Mouse (Mus musculus) testis, adult 2 months (tissue): ENCODE data around the gene Myo5c. TPM values are rescaled to one million over a fixed set of nuclear protein-coding genes. Genes with fewer than 3 reads are reported as not detected.

Source experiments
- H3K27ac ChIP-seq: fragments of 200-500 bp; 2 replicates; pipeline ENCODE4 v1.5.1; 2012; ENCODE audit warnings: low read depth, low read length; ENCODE audit not compliant: control insufficient read depth, insufficient read depth
- H3K27me3 ChIP-seq: fragments of 200-500 bp; 2 replicates; pipeline ENCODE4 v1.6.1; 2012; ENCODE audit warnings: mild to moderate bottlenecking, low read length, moderate library complexity; ENCODE audit not compliant: control insufficient read depth, insufficient read depth
- H3K36me3 ChIP-seq: fragments of 200-500 bp; 2 replicates; pipeline ENCODE4 v1.6.1; 2012; ENCODE audit warnings: mild to moderate bottlenecking, low read length; ENCODE audit not compliant: control insufficient read depth, insufficient read depth
- H3K4me1 ChIP-seq: fragments of 200-500 bp; 2 replicates; pipeline ENCODE4 v1.6.1; 2012; ENCODE audit warnings: low read length; ENCODE audit not compliant: control insufficient read depth, insufficient read depth
- H3K4me3 ChIP-seq: fragments of 200-500 bp; 2 replicates; pipeline ENCODE4 v1.5.1; 2012; ENCODE audit warnings: low read depth, mild to moderate bottlenecking, low read length, moderate library complexity, mixed read lengths; ENCODE audit not compliant: control insufficient read depth
- CTCF ChIP-seq: fragments of 200-500 bp; IDR thresholded peaks from 2 replicates; pipeline ENCODE4 v1.5.1; 2012; ENCODE audit warnings: low read depth, mild to moderate bottlenecking, inconsistent platforms, low read length, moderate library complexity; ENCODE audit not compliant: control insufficient read depth, insufficient read depth, insufficient replicate concordance
- POLR2A ChIP-seq: fragments of 200-500 bp; IDR thresholded peaks from 2 replicates; pipeline ENCODE4 v1.6.1; 2012; ENCODE audit warnings: low read depth, mild to moderate bottlenecking, inconsistent platforms, low read length, moderate library complexity; ENCODE audit not compliant: control insufficient read depth
- polyA plus RNA-seq: library from polyadenylated mRNA; depleted of rRNA; stranded (reverse); fragments of >200 nt; gene quantifications from 2 replicates; pipeline ENCODE4 v1.2.3, GENCODE M21; 2012

The Myo5c gene
- polyA plus RNA-seq, 1 experiment: 1.3 TPM

- no peak overlapping the region for H3K27ac ChIP-seq
- no peaks in the 10 kb centered on the region for H3K27me3 ChIP-seq
- H3K4me1 ChIP-seq: no peaks in the 10 kb centered on the region
- TF ChIP-seq POLR2A (no peak), CTCF (no peak)
- no peak overlapping the region for H3K4me3 ChIP-seq
- no peaks in the 10 kb centered on the region; the same call in 1 of the 2 replicates for H3K36me3 ChIP-seq
These were observed 22.6 kb upstream of the Myo5c start for GRCm38 (mm10) chr9:75209246-75209645.

DNA sequence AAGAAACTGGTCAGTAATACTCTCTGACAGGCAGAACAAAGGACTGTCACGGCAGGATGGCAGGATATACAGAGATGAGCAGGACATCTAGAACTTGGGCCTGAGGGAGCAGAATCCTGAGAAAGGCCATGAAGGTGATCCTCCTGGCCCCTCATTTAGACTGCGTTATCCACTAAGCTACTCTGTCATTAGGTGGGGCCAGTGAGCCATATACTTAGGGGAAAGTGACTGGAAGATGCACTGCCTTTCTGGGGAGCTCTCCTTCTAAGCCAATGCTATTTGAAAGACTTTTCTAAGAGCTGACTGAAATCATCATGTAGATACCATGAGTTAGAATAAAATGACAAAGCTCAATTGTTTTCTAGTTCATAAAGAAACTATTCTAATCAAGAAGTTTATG, 21.6 kb upstream of the Myo5c start:
- H3K36me3 ChIP-seq: no peaks in the 10 kb centered on the region; the same call in 1 of the 2 replicates
- TF ChIP-seq CTCF: no peak
- TF ChIP-seq POLR2A: no peak
- H3K27ac ChIP-seq: no peak overlapping the region
- no peaks in the 10 kb centered on the region for H3K27me3 ChIP-seq
- no peaks in the 10 kb centered on the region for H3K4me1 ChIP-seq
- no peak overlapping the region for H3K4me3 ChIP-seq

DNA sequence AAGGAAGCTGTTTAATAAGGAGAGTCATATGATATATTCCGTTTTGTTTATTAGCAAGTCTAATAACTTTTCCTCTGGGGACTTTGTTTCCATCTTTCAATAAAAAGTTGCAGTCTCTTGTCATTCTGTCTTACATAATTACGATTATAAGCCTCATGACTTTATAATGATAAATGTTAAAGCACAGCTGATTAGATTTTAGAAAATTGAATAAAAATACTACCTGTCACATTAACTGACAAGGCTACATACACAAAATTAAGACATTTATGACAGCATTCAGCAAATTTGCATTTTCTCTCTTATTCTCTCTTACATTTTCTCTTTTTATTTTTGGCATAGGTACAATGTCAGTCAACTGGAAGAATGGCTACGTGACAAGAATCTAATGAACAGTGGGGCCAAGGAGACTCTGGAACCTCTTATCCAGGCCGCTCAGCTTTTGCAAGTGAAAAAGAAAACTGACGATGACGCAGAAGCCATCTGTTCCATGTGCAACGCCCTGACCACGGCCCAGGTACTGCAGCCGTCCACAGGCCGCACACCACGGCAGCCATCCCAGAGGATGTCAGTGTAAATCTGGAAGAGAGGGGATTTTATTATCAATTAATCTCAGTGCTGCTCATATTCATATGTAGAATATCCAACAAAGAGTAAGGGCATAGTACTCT, 16.9 kb upstream of the Myo5c start:
- no peaks in the 10 kb centered on the region; the same call in none of the 2 replicates for H3K36me3 ChIP-seq
- H3K27ac ChIP-seq: no peak overlapping the region
- no peaks in the 10 kb centered on the region for H3K4me1 ChIP-seq
- no peaks in the 10 kb centered on the region for H3K27me3 ChIP-seq
- no peak for TF ChIP-seq CTCF
- no peak for TF ChIP-seq POLR2A
- H3K4me3 ChIP-seq: no peak overlapping the region

DNA sequence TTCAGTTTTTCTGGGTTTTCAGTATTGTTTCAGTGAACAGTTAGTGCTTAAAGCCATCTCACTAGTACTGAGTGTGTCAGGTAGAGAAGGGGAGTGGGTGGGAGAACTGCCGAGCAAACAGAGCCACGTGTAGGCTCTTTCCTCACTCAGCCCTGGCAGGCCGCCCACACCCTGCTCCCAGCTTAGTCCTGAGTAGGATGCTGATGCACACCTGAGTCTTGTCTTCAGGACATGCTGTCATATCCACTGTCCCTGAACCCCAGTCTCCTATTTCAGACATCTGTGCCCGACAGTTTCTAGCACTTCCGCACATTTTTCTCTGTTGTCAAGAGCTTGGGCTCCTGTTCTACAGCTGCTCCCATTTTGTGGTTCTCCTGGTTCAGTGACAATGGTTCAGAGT, 11.9 kb upstream of the Myo5c start:
- no peaks in the 10 kb centered on the region for H3K27me3 ChIP-seq
- no peaks in the 10 kb centered on the region; the same call in none of the 2 replicates for H3K36me3 ChIP-seq

DNA sequence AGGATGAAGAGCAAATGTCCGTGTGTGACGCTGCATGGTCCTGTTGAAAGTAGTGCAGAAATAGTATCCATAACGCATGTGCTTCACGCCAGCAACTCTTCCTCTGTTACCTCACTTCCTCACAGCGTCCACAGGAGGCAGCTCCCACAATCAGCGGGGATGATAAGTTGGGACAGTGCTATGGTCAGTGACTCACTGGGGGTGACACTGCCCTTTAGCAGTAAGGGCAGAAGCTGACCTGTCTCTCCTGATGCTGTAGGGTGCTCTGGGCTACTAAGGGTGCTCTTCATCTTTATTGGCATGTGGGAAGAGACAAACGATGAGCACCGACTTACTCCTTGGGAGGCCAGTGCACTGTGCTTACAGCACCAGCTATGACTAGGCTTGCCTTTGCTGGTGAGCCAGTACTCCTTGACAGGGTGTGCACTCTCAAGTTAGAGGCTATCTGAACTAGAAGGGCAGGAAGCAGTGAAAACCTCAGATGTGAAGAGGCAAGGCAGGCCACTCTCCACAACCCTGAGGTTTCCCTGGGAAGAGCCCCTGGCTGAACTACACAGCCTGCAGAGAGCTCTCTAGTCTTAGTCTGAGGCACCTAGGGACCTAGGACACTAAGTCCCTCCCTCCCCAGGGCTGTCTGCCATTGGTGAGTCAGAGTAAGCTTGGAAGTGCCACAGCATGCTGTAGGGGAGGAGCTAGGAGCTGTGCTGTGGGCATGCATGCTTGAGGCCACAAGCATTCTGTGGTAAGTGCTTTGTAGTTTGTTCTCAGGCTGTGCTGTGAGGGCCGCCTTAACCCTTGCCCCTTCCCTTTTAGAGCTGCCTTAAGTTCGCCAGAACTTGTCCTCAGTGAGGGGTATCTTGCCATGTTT, 10.2 kb upstream of the Myo5c start:
- H3K4me3 ChIP-seq: no peak overlapping the region
- no peaks in the 10 kb centered on the region; the same call in 1 of the 2 replicates for H3K36me3 ChIP-seq
- no peaks in the 10 kb centered on the region for H3K4me1 ChIP-seq
- TF ChIP-seq POLR2A: no peak
- H3K27me3 ChIP-seq: no peaks in the 10 kb centered on the region
- no peak overlapping the region for H3K27ac ChIP-seq

More for the DNA sequence above, 11.9 kb upstream of the Myo5c start:
- no peaks in the 10 kb centered on the region for H3K4me1 ChIP-seq
- no peak overlapping the region for H3K4me3 ChIP-seq
- no peak for TF ChIP-seq POLR2A
- no peak for TF ChIP-seq CTCF
- H3K27ac ChIP-seq: no peak overlapping the region

- Histone ChIP-seq H3K4me3 (no peak overlapping the region), H3K36me3 (no peaks in the 10 kb centered on the region), H3K27ac (no peak overlapping the region), H3K4me1 (peaks cover 5% of the 10 kb centered on the region), H3K27me3 (peaks cover 2% of the 10 kb centered on the region)
- no peak for TF ChIP-seq POLR2A
These were observed 1.0 kb downstream of the Myo5c start for GRCm38 (mm10) chr9:75232860-75233259.

GRCm38 (mm10) chr9:75234271-75234741, 2.5 kb downstream of the Myo5c start:
- Histone ChIP-seq H3K36me3 (no peaks in the 10 kb centered on the region), H3K27me3 (peaks cover 2% of the 10 kb centered on the region), H3K4me1 (peaks cover 5% of the 10 kb centered on the region), H3K4me3 (no peak overlapping the region), H3K27ac (no peak overlapping the region)
- TF ChIP-seq POLR2A (no peak), CTCF (no peak)

GRCm38 (mm10) chr9:75234983-75235627, 3.3 kb downstream of the Myo5c start:
- TF ChIP-seq CTCF: no peak
- no peak for TF ChIP-seq POLR2A
- Histone ChIP-seq H3K27me3 (peaks cover 2% of the 10 kb centered on the region), H3K4me1 (peaks cover 5% of the 10 kb centered on the region), H3K36me3 (no peaks in the 10 kb centered on the region), H3K27ac (no peak overlapping the region), H3K4me3 (no peak overlapping the region)
